Mouse (Mus musculus): ENCODE results near the gene Rara. TPM values are rescaled to one million over a fixed set of nuclear protein-coding genes. Genes with fewer than 3 reads are reported as not detected.

Rara gene
- polyA plus RNA-seq, 1 experiment from 2014 or later, result 49.2 TPM

DNA sequence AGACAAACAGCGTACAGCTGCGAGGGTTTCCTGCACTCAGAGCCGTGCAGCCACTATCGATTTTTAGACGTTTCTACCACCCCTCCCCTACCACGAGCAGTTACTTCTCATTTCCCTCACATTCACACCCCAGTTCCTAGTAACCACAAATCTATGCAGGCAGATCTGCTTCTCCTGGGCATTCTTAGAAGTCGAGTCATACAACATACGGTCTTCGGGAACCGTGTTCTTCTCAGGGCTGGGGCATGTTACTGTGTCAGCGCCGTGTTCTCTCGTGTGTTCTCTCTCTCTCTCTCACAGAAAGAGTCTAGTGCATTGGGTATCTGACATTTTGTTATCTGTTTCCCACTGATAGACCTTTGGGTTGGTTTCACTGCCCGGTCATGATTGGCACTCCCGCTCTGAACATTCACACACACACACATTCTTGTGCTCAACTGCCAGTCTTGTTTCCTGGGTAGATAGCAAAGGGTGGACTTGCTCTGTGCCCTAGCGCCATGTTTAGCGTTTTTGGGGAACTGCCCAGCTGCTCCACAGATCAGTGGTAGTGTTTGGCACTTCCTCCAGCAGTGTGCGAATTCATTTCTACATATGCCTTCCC lies 20.5 kb downstream of the Rara start:
- 83% methylated on average over 18 of the region's 18 CpGs for WGBS
- Histone ChIP-seq H3K36me3 (peaks cover 26% of the 10 kb centered on the region), H3K4me3 (no peak overlapping the region), H3K9ac (no peak overlapping the region), H3K4me1 (peaks cover 69% of the 10 kb centered on the region), H3K27ac (0 out of 2 replicates have a peak overlapping the region, but pooled peaks have one; percentile 0), H3K4me2 (replicated peaks) (no peak overlapping the region), H3K9me3 (no peaks in the 10 kb centered on the region), H3K27me3 (no peaks in the 10 kb centered on the region)
- no peak for ATAC-seq (ENCODE audit: insufficient number of reproducible peaks, insufficient read depth, low FRiP score, low TSS enrichment)

GRCm38 (mm10) chr11:98949242-98949957 lies 21.8 kb downstream of the Rara start:
- 65% methylated on average over 12 of the region's 12 CpGs for WGBS
- no peak overlapping the region for H3K4me2 ChIP-seq (replicated peaks)
- peaks cover 69% of the 10 kb centered on the region for H3K4me1 ChIP-seq
- ATAC-seq (ENCODE audit: insufficient number of reproducible peaks, insufficient read depth, low FRiP score, low TSS enrichment), result no peak
- H3K27me3 ChIP-seq, result no peaks in the 10 kb centered on the region
- peaks cover 26% of the 10 kb centered on the region for H3K36me3 ChIP-seq
- H3K9ac ChIP-seq, result no peak overlapping the region
- H3K9me3 ChIP-seq, result no peaks in the 10 kb centered on the region
- no peak overlapping the region for H3K27ac ChIP-seq
- no peak overlapping the region for H3K4me3 ChIP-seq

- peaks cover 26% of the 10 kb centered on the region for H3K36me3 ChIP-seq
- H3K27ac ChIP-seq, result no peak overlapping the region
Observed at GRCm38 (mm10) chr11:98949958-98950460, 22.4 kb downstream of the Rara start.

GRCm38 (mm10) chr11:98950484-98950883 lies 22.9 kb downstream of the Rara start:
- H3K9me3 ChIP-seq, result no peaks in the 10 kb centered on the region
- peaks cover 69% of the 10 kb centered on the region for H3K4me1 ChIP-seq
- no peak for ATAC-seq (ENCODE audit: insufficient number of reproducible peaks, insufficient read depth, low FRiP score, low TSS enrichment)
- H3K9ac ChIP-seq, result no peak overlapping the region
- no peak overlapping the region for H3K4me2 ChIP-seq (replicated peaks)
- WGBS, result 83% methylated on average over 9 of the region's 9 CpGs
- no peak overlapping the region for H3K4me3 ChIP-seq
- H3K27ac ChIP-seq, result no peak overlapping the region
- H3K27me3 ChIP-seq, result no peaks in the 10 kb centered on the region
- peaks cover 26% of the 10 kb centered on the region for H3K36me3 ChIP-seq

More at GRCm38 (mm10) chr11:98949958-98950460, 22.4 kb downstream of the Rara start:
- no peak overlapping the region for H3K4me2 ChIP-seq (replicated peaks)
- no peaks in the 10 kb centered on the region for H3K9me3 ChIP-seq
- no peak overlapping the region for H3K4me3 ChIP-seq
- peaks cover 69% of the 10 kb centered on the region for H3K4me1 ChIP-seq
- H3K27me3 ChIP-seq, result no peaks in the 10 kb centered on the region
- H3K9ac ChIP-seq, result no peak overlapping the region
- 79% methylated on average over 7 of the region's 7 CpGs for WGBS
- no peak for ATAC-seq (ENCODE audit: insufficient number of reproducible peaks, insufficient read depth, low FRiP score, low TSS enrichment)

- H3K4me1 ChIP-seq, result peaks cover 68% of the 10 kb centered on the region
- H3K4me3 ChIP-seq, result no peak overlapping the region
- no peaks in the 10 kb centered on the region for H3K27me3 ChIP-seq
- no peaks in the 10 kb centered on the region for H3K9me3 ChIP-seq
- no peak overlapping the region for H3K4me2 ChIP-seq (replicated peaks)
- no peak overlapping the region; the same call in 1 of the 2 replicates for H3K9ac ChIP-seq
- peaks cover 27% of the 10 kb centered on the region for H3K36me3 ChIP-seq
- ATAC-seq (ENCODE audit: insufficient number of reproducible peaks, insufficient read depth, low FRiP score, low TSS enrichment), result no peak
- 72% methylated on average over 16 of the region's 16 CpGs for whole genome bisulfite sequencing
- H3K27ac ChIP-seq, result peak overlapping the region; percentile 60; the same call in 1 of the 2 replicates
Observed at GRCm38 (mm10) chr11:98951026-98951906, 23.6 kb downstream of the Rara start.

- H3K27me3 ChIP-seq, result no peaks in the 10 kb centered on the region
- peaks cover 36% of the 10 kb centered on the region for H3K36me3 ChIP-seq
- no peak overlapping the region for H3K4me2 ChIP-seq (replicated peaks)
- ATAC-seq (ENCODE audit: insufficient number of reproducible peaks, insufficient read depth, low FRiP score, low TSS enrichment), result no peak
- peaks cover 66% of the 10 kb centered on the region for H3K4me1 ChIP-seq
- H3K27ac ChIP-seq, result no peak overlapping the region
- no peak overlapping the region for H3K9ac ChIP-seq
- no peaks in the 10 kb centered on the region for H3K9me3 ChIP-seq
- 79% methylated on average over 1 of the region's 1 CpGs for WGBS
- no peak overlapping the region for H3K4me3 ChIP-seq
Observed at GRCm38 (mm10) chr11:98952111-98952510, 24.5 kb downstream of the Rara start.

- no peak overlapping the region for H3K4me2 ChIP-seq (replicated peaks)
- 55% methylated on average over 2 of the region's 2 CpGs for WGBS
- ATAC-seq (ENCODE audit: insufficient number of reproducible peaks, insufficient read depth, low FRiP score, low TSS enrichment), result no peak
- H3K27ac ChIP-seq, result no peak overlapping the region
- no peak overlapping the region for H3K4me3 ChIP-seq
- no peaks in the 10 kb centered on the region for H3K27me3 ChIP-seq
- no peak overlapping the region for H3K9ac ChIP-seq
- H3K9me3 ChIP-seq, result no peaks in the 10 kb centered on the region
- H3K4me1 ChIP-seq, result peaks cover 64% of the 10 kb centered on the region
- H3K36me3 ChIP-seq, result peaks cover 42% of the 10 kb centered on the region
Observed at GRCm38 (mm10) chr11:98952736-98953135, 25.1 kb downstream of the Rara start.

DNA sequence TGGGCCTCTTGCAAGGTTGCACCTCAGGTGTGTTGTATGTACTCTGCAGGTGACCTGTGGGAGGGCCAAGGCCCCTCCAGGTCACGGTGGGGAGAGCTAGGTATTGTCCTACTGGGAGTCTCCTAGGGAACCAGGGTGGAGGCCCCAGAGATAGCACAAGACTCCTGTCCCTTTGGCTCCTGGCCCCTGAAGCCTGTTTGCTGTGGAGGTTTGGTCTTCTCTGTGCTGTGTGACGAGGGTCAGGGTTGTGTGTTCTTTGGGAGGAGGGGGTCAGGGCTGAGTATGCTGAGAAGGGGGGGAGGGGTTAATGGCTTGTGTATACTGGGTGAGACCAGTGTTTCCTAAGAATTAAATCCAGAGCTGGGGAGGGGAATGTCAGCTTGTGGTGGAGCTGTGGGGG lies 25.7 kb downstream of the Rara start:
- no peak overlapping the region for H3K9ac ChIP-seq
- H3K9me3 ChIP-seq, result no peaks in the 10 kb centered on the region
- peaks cover 44% of the 10 kb centered on the region for H3K36me3 ChIP-seq
- peaks cover 62% of the 10 kb centered on the region for H3K4me1 ChIP-seq
- H3K27ac ChIP-seq, result no peak overlapping the region; the same call in 1 of the 2 replicates
- ATAC-seq (ENCODE audit: insufficient number of reproducible peaks, insufficient read depth, low FRiP score, low TSS enrichment), result no peak
- H3K4me3 ChIP-seq, result no peak overlapping the region
- H3K27me3 ChIP-seq, result no peaks in the 10 kb centered on the region
- 8% methylated on average over 2 of the region's 2 CpGs for WGBS
- no peak overlapping the region for H3K4me2 ChIP-seq (replicated peaks)

- Histone ChIP-seq H3K27me3 (no peaks in the 10 kb centered on the region), H3K9me3 (no peaks in the 10 kb centered on the region), H3K4me2 (replicated peaks) (peak overlapping the region; percentile 32; the same call in 1 of the 2 replicates), H3K4me1 (peaks cover 64% of the 10 kb centered on the region), H3K4me3 (no peak overlapping the region), H3K36me3 (peaks cover 44% of the 10 kb centered on the region), H3K27ac (peak overlapping the region; percentile 81; the same call in 1 of the 2 replicates), H3K9ac (peak overlapping the region; percentile 2; the same call in 1 of the 2 replicates)
- WGBS, result 30% methylated on average over 13 of the region's 13 CpGs
- no peak for ATAC-seq (ENCODE audit: insufficient number of reproducible peaks, insufficient read depth, low FRiP score, low TSS enrichment)
Observed at GRCm38 (mm10) chr11:98953835-98954320, 26.3 kb downstream of the Rara start.

DNA sequence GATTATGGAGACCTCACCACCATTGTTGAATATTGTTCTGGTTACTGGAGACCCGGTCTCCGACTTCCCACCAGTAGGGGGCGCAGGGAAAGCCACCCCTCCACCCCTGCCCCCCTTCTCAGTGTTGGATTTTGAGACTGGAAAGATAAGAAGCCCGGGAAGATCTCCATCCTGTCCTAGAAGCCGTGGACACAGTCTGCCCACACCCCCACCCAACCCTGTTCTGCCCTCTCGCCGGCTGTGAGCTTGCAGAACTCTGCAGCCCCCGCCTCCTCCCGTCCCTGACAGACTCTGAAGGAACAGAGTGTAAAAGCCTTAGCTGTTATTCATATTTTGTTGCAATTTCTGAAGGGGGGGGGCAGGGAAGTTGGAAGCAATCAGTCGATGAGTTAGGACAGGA lies 26.8 kb downstream of the Rara start:
- no peaks in the 10 kb centered on the region for H3K9me3 ChIP-seq
- peaks cover 44% of the 10 kb centered on the region for H3K36me3 ChIP-seq
- H3K27me3 ChIP-seq, result no peaks in the 10 kb centered on the region
- no peak overlapping the region for H3K4me3 ChIP-seq
- peak overlapping the region; percentile 2; the same call in 1 of the 2 replicates for H3K9ac ChIP-seq
- ATAC-seq (ENCODE audit: insufficient number of reproducible peaks, insufficient read depth, low FRiP score, low TSS enrichment), result 0 out of 2 replicates have a peak, but pooled peaks have one; percentile 43
- peak overlapping the region; percentile 81 for H3K27ac ChIP-seq
- peaks cover 64% of the 10 kb centered on the region for H3K4me1 ChIP-seq
- peak overlapping the region; percentile 32 for H3K4me2 ChIP-seq (replicated peaks)
- WGBS, result 7% methylated on average over 10 of the region's 10 CpGs
